Mouse (Mus musculus) urinary bladder, postnatal 14 days (tissue): ENCODE data around the gene Trib2.

Experiments used
- DNase-seq: peaks from one replicate; pipeline ENCODE4 v3.0.0; 2021; ENCODE audit warnings: low spot score

Gene Trib2

DNA sequence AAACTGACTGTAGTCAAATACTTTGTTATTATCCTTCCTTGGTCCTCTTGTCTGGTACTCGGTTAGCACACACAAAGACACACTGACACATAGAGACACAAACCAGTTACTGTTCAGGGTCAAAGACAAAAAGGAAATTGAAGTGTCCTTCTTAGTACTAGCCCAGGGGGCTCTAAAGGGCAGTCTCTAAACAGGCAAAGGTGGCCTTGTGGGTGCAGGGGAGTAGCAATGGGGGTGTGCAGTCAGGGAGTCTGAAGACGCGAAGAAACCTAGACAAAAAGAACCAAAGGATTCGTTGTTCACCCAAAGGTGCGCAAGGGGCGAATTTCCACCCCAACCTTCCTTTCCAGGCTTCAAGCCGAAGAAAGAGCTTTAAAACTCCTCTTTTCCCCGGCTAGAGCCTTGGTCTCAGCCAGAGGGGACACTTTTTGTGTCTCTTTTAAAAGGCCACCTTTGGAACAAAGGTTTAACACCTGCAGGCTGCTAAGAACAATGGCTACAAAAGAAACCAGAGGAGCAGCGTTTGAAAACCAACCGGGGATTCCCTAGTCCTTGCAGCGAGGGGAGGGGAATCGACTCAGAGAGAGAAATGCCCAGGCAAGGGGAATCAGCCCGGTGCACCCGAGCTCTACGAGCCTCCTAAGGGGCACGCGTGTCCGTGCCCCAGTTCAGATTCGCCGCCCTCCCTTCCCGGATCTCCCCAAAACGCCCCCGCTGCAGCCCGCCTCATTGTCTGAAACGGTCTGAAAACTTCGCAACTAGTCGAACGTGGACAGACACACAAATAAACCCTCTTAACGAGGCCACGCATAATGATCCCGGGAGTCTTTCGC, 2.3 kb downstream of the Trib2 start:
- peak; percentile 6 for DNase-seq

GRCm38 (mm10) chr12:15813819-15814165, 2.9 kb downstream of the Trib2 start:
- no peak for DNase-seq

DNA sequence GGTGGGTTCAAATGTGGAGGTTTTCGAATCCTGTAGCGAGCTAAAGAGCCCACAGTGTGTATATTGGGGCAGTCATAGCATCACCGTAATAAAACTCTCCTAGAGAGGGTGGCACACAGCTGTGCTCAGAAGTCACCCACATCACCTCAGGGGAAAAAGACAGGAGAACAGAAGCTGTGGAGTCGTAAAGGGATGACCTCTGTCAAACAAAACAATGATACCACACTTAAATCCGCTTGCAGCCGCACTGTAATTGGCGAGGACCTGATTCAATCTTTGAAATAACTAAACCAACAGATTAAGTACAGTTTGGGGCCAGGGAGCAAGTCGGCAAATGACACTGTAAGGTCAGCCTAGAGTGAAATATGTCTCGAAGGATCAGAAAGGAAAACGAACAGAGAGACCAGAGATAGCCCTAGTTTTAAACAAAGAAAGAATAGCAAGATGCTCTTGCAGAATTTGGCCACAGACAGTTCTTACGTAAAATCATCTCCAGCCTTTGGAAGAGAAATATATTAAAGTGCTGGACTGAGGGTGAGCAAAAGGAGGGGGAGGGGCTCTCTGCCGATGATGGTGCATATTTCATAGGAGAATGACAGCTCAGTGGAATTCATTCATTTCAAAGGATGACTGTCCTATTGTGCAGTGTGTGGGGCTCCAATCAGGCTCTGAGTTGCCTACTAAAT, 3.4 kb downstream of the Trib2 start:
- no peak for DNase-seq

DNA sequence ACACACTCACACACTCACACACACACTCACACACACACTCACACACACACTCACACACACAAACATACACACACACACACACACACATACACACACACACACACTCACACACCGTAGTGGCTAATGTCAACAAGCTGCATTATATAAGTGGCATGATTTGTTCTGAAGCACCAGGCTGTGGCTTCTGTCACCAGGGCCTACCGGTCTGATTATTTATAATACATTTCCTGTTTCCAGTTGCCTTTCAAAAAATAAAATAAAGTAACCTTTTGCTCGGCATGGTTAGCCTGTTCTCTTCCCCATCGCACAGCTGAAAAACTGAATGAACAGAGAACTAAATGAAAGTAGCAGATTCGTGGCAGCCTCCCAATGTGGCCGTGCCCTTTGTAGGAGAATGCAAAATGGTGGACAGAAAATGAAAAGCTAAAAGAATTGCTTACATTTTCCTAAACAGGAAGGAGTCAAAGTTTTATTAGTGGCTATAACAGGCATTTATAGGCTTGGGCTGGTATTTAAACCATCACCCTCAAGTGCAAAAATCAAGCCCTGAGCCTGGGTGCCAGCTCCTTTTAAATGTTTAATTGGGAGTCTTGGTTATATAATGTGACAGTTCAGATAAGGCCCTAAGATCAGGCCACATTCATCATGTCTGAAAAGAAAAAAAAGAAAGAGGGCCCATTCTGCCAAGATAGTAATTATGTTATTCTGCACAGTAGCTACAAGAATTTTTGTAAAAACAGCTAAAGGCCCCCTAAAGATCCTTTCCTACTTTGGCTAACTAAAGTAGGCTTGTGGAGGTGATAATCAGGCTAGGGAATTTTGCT, 4.4 kb downstream of the Trib2 start:
- no peak for DNase-seq

DNA sequence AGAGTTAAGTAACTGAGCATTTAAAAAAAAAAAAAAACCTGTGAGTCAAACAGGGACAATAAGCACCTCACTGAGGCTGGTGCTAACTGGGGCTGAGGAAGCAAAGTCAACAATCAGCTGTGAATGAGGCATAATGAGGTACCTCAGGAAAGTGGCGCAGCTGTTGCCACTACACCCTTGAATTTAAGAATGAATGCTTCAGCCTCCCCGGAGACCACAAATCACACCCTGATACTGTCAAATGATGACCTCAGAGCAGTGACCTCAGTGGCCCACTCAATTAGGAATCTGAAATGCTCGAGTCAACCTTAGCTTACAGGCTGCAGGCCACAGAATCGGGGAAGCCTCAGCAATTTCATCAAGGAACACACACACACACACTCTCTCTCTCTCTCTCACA, 5.0 kb downstream of the Trib2 start:
- no peak for DNase-seq

GRCm38 (mm10) chr12:15810926-15811325, 5.8 kb downstream of the Trib2 start:
- DNase-seq = no peak

GRCm38 (mm10) chr12:15809657-15810056, 7.1 kb downstream of the Trib2 start:
- no peak for DNase-seq

- DNase-seq = no peak
These were observed 7.5 kb downstream of the Trib2 start for GRCm38 (mm10) chr12:15809249-15809648.

DNA sequence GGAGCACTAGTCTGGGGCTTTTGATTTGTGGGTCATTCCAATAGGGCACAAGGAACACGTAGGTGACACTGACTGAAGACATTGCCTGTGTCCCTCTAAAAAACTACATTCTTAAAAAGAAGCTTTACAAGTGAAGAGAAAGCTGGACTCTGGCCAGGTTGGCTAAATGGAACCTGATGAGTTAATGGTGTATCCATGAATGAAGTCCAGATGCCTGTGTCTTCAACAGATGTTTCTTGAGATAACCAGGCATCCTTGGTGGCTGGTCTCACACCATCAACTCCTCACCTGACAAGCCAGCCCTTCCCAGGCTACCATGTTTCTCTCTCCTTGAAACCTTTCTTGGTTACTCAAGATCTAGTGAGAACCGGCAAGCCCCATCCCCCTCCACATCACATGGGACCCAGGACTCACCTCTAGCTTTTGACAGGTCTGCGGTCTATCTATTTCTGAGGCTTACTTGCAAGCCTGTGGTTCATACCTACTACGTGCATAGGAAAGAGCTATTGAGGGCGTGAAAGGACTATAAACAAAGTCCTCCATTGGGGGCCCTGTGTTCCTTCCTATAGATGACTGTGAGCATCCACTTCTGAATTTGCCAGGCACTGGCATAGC, 8.4 kb downstream of the Trib2 start:
- DNase-seq = no peak

GRCm38 (mm10) chr12:15804931-15805331, 11.8 kb downstream of the Trib2 start:
- DNase-seq = peak; percentile 16

DNA sequence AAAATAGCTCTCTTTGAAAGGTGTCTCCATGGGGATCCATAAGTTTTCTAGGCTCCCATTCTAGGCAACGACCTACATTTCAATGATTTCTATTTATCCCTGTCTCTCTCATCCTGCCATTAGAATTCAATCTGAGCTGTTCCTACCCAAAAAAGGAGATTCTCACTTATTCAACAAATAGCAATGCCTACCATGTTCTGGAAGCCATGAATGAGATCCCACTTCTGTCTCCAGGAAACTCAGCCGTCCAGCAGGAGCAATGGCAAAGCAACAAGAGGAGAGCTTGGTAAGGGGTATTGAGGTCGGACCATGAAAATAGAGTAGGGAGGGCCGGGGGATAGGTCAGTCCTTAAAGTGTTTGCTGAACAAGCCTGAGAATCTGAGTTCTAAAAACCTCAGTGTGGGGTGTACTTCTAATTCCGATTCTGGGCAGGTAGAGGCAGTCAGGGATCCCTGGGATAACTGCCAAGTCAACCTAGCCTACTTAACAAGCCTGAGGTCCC, 12.7 kb downstream of the Trib2 start:
- no peak for DNase-seq

GRCm38 (mm10) chr12:15801571-15801930, 15.2 kb downstream of the Trib2 start:
- DNase-seq = no peak

- DNase-seq = no peak
These were observed 15.7 kb downstream of the Trib2 start for GRCm38 (mm10) chr12:15800914-15801570.

- no peak for DNase-seq
These were observed 16.4 kb downstream of the Trib2 start for GRCm38 (mm10) chr12:15800196-15800913.

- no peak for DNase-seq
These were observed 18.7 kb downstream of the Trib2 start for GRCm38 (mm10) chr12:15798019-15798418.

DNA sequence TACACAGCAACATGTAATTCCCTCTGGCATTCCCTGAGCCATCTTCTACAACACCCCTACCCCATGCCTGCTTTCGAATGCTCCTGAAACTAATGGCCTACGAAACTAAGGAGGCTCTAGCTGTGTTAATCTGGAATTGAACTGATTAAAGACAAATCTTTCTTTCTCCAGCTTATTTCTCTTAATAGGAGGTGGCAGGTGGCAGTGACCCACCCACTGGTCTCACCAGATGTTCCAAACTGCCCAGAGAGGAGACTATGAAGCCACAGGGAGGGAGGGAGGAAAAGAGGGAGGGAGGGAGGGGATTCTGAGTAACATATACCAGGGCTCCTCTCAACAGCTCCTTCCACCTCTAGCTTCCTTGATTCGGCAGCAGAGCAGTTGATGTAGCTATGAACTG, 20.8 kb downstream of the Trib2 start:
- DNase-seq = no peak

GRCm38 (mm10) chr12:15793336-15793735, 23.4 kb downstream of the Trib2 start:
- no peak for DNase-seq

GRCm38 (mm10) chr12:15790181-15790580, 26.5 kb downstream of the Trib2 start:
- DNase-seq = no peak

GRCm38 (mm10) chr12:15777047-15777446, 39.7 kb downstream of the Trib2 start:
- no peak for DNase-seq

DNA sequence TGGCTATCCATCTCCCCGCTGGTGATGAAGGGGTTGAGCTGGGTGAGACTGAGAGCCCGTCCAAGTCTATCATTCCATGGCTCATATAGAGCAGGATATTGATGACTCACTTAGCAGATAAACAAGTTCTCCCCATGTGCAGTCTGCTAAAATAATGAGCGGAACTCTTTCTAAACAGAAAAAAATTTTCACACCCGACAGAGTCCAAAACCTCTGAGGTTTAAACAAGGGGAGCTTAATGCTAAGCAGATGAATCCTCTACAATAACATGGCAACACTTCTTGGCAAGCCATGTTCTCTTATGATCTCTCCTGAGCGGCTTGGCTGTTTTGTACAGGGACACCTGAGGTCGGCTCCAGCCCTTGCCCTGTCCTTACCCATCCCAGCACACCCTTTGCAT, 45.0 kb downstream of the Trib2 start:
- no peak for DNase-seq

- no peak for DNase-seq
These were observed 48.2 kb downstream of the Trib2 start for GRCm38 (mm10) chr12:15768536-15768935.
